Mouse (Mus musculus): ENCODE measurements around the gene Acox1.

Acox1 gene

DNA sequence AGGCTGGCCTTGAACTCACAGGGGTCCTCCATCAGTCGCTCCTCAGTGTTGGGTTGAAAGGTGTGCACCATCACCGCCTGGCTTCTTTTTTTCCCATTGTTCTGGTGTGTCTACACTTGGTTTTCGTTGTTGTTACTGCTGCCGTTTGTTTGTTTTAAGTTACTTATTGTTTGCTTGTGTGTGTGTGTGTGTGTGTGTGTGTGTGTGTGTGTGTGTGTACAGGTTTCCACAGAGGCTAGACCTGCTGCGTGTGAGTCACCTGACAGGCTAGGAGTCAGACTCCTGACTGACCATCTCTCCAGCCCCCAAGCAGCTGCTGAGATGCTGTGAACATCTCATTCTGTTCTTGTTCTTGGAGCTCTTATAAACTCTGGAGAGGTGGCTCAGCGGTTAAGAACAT, 14.0 kb upstream of the Acox1 start:
- no peak for DNase-seq (ENCODE audit: low spot score)

DNA sequence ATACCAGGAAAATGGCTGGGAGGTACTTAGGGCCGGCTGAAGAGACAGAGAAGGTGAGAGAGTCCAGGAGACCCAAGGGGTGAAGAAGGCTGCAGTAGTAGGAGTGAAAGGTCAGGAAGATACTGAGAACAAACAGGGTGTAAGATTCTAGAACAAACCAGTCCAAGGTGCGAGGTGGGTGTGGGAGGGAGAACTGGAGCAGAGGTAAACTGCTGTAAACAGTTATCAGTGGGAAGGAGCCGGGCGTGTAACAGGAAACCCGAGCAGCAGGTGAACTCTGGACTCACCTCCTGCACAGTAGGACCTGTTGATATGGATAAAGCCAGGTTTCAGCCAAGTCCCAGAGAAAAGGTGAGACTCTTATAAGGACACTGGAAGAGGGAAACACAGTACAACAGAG, 11.9 kb upstream of the Acox1 start:
- DNase-seq (ENCODE audit: low spot score) = no peak

DNA sequence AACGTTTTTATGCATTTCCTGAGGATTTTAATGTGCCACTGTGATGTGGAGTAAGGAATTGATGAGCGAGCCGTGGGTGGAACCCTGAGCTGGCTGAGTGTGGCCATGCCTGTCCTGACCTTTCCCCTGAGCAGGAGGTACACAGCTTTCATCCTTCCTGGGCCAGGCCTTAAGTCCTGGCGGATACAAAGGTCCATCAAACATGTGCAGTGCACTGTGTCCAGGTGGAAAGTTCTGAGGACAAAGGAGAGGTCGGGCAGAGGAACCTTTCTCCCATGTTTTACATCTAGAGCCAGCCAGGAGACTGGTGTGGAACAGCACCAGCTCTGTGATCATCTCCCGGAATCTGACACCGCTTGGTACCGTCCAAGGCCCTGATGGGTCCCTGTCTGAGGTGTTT, 10.4 kb upstream of the Acox1 start:
- no peak for DNase-seq (ENCODE audit: low spot score)

DNA sequence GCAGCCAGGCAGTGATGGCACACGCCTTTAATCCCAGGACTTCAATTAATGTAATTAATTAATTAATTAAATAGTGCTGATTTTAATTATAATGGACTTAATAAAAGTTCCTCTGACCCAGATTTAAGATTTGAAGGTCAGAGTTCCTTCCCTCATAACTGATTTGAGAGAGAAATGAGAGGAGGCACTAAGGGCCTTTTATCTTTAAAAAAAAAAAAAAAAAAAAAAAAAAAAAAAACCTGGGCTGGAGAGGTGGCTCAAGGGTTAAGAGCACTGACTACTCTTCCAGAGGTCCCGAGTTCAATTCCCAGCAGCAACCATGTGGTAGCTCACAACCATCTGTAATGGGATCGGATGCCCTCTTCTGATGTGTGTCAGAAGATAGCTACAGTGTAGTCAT, 9.8 kb upstream of the Acox1 start:
- DNase-seq (ENCODE audit: low spot score) = no peak

DNA sequence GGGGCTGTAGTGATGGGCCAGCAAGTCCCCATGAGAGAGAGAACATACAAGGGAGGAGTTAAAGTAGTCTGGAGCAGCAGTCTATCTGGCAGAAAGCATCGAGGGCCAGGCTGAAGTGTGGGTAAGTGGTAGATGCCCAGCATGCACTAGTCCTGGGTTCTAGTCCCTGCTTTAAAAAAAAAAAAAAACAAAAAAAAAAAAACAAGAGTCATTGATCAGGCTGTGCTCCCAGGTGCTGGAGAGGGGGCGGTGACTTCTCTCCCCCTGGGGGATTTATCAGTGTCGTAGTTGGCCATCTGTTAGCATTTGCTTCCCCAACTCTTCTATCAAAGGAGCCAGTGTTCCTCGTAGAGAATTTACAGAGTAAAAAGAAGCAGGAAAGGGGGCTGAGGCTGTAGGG, 7.8 kb upstream of the Acox1 start:
- DNase-seq (ENCODE audit: low spot score) = no peak

DNA sequence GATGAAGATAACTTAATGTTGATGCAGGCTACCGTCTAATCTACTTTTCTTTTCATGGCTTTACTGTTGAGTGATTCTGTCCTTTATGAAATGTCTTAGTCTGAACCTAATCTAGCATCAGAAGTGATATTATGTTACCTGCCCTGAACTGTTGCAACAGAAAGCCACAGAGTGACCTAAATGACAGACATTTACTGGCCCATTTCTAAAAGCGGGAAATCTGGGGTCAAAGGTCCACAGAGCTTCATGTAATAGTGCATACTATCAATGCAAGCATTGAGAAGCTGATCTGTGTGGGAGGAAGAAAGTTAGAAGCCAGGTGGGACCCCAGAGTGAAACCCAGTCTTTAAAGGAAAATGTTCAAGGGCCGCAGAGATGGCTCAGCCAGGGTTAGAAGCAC, 4.3 kb upstream of the Acox1 start:
- DNase-seq (ENCODE audit: low spot score) = no peak

DNA sequence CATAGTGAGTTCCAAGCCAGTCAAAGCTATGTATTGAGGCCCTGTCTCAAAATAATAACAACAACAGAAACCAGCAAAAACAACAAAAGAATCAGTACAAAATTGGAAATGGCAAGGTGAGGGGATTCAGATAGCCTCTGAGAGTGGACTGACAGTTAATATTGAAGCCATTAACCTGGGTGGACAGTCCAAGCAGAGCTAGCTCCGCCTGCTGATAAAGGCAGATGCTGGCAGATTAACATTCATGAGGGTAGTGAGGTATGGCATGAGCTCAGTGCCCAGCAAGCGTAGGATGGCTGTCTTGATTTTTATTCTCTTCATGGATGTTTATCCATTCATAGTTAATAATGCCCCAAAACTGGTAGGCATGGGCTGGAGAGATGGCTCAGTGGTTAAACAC, 2.3 kb upstream of the Acox1 start:
- no peak for DNase-seq (ENCODE audit: low spot score)

DNA sequence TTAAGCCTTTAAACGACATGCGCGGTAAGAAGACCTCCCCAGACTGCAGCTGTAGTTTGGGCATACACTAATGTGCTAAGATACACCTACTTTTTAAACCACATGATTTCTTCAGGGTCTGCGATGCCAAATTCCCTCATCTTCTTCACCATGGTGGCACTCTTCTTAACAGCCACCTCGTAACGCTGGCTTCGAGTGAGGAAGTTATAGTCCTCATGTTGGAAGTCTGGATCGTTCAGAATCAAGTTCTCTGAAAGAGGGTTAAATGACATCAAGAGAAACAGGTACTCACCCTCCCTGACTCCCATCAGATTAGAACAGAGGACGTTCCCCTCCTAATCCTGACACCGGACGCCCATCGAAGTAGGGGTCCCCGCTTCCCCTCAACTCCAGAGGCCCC, 713 bp downstream of the Acox1 start:
- no peak for DNase-seq (ENCODE audit: low spot score)

DNA sequence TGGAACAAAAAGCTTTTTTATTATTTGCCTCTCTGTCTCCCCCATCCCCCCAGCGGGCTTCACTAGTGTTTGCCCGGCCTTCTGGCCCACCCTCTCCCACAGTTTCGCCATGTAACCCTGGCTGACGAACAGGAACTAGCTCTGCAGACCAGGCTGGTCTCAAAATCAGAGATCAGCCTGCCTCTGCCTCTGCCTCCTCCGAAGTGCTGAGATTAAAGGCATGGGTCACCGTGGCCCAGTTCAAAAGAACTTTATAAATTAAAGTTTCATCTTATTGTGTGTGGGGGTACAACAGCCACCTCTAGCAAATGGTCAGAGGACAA, 1.3 kb downstream of the Acox1 start:
- DNase-seq (ENCODE audit: low spot score) = no peak

DNA sequence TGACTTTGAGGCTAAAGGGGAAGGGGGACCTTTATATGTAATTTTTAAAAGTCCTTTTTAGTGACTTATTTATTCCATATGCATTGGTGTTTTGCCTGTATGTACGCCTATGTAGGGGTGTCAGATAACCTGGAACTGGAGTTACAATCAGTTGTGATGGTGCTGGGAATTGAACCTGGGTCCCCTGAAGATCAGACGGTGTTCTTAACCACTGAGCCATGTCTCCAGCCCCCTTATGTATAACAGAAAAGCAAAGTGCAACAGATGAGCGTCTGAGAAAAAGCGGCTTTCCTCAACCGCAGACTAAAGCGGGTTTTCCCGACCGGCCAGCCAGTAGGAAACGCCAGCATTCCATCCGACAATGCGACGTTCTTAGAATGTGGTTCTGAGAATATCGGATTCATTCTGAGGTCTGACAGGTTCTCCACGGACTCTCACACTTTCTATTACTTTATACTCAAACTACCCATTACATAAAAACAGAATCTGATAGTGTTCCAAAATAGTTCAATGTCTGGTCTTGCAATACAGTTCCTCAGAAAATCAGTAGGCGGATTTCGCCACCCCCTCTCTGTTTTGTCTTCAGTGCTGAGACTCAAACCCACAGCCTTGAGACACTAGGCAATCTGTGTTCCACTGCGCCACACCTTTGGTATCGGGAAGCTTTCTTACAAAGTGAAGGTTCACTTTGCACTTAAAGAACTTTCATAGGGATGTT, 1.8 kb downstream of the Acox1 start:
- no peak for DNase-seq (ENCODE audit: low spot score)

DNA sequence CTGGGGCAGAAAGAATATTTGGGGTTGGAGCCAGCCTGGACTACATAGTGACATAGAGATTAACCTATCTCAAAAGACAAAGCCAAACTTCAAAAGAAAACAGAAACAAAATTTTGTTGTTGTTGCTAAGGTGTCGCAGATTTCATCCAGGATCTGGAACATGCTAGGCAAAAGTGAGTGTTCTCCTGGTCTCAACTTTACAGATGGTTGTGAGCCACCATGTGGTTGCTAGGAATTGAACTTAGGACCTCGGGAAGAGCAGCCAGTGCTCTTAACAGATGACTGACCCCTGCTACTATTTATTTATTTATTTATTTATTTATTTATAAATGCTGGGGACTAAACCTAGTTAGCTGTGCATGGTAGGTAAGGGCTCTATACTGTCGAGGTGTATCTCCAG, 2.5 kb downstream of the Acox1 start:
- DNase-seq (ENCODE audit: low spot score) = no peak

DNA sequence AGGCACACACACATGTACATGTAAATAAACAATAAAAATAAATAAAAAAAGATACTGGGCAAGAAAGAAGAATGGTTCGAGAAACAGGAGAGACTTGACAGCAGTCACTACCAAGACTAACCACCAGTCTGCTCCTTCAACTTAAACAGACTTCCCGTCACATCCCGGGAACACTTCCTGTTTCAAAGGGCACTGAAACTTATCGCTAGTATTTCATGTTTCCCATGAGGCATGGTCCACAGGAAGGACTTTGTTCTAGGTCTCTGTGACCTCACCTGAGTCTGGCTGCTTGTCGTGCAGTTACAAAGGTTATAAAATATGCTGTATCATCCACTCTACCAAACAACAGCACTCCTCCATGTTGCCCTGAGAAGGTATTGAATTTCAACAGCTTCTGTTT, 3.6 kb downstream of the Acox1 start:
- no peak for DNase-seq (ENCODE audit: low spot score)

DNA sequence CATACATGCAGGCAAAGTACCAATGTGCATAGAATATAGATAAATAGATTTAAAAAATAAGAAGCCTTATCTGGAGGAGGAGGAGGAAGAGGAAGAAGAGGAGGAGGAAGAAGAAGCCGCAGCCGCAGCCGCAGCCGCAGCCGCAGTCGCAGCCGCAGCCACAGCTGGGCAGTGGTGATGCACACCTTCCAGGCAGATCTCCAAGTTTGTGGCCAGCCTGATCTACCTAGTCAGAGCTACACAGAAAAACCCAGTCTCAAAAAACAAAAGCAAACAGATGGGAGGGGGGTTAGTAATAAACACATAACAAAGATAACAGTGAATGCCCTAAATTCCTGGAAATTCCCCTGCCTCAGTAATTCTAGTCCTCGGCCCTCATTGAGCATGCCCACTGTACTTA, 4.2 kb downstream of the Acox1 start:
- no peak for DNase-seq (ENCODE audit: low spot score)

DNA sequence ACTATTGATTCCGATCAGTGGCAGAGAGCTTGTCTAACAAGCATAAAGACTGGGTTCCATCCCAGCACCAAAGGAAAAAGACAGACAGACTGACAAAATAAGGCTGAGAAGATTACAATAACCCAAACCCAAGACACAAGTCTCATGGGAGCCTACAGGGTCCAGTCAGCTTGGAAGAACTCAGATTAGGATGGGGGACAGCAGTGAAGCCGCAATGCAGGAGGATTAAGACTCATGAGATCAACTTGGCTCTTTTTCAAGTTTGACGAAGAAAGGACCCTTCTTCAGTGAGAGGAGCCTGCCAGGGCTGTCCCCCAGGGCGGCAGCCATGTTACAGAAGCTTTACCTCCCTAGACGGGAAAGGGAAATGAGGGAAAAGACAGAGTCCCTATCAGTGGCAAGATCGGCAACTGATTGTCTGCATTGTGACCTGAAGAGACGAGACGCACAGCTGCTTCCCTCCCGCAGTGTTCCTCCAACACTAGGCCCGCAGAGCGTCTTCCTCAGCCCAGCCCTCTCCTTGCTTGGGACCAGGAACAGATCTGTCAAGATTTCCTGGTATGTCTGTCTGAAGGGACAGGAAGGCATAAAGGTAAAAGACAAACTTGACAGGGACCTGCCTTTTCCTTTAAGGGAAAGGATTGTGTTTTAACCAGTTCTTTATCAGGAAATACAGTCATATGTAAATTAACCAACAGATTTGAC, 11.5 kb downstream of the Acox1 start:
- DNase-seq (ENCODE audit: low spot score) = no peak

DNA sequence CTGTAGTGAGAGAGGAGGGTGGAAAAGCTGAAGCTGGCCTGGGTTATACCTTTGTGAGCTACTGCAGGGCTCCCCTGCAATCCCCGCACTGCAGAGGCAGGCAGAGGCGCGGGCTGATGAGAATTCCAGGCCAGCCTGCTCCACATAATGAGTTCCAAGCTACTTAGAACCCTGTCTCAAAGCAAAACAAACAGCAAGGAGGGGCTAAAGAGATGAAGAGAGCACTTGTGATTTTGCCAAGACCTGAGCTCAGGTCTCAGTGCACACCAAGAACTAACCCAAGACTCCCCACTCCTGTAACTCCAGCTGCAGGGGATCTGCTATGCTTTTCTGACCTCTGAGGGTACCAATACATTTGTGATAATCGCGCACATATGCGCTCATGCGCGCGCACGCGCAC, 12.5 kb downstream of the Acox1 start:
- no peak for DNase-seq (ENCODE audit: low spot score)

DNA sequence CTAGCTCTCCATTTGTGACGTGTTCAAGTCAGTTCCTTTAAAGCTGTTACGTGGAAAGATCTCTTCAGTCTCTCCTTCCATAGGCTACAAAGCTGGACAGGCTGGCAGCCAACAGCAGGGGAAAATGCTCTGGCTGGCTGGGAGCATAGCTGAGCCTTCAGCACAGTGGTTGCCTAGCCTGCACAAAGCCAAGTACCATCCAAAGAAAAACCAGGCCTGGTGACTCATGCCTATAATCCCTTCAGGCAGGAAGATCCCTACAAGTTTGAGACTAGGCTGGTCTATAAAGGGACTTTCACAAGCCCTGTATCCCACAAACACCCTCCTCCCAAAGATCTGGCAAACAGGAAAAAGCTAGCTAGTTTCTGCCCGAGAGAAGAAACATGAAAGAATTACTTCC, 13.0 kb downstream of the Acox1 start:
- DNase-seq (ENCODE audit: low spot score) = no peak

DNA sequence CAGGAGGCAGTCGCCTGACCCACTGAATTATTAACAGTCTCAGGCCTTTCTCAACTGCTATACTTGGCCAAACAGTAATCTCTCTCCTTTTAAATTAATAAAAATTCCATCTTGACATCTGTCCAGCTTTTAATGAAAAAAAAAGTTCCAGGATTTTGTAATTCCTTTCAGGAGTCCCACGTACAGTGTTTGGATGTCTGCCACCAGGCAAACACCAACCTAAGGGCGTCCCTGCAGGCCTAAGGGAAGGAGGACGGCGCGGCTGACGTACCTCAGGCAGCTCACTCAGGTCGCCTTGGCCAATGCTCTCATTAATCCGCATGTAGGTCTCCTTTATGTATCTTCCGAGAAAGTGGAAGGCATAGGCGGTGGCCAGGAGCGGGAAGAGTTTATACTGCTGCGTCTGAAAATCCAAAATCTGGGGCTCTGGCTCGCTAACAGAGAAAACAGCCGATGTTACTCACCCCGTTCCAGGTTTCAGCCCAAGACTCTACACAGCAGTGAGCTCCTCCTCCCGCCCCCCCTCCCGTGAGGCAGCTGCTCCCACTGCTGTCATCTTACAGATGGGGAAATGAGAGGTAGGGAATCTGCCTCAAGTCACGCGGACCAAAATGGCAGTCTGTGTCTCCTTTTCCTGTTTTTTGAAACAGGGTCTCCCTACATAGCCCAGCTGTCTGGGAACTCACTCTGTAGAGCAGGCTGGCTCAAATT, 20.3 kb downstream of the Acox1 start:
- no peak for DNase-seq (ENCODE audit: low spot score)

DNA sequence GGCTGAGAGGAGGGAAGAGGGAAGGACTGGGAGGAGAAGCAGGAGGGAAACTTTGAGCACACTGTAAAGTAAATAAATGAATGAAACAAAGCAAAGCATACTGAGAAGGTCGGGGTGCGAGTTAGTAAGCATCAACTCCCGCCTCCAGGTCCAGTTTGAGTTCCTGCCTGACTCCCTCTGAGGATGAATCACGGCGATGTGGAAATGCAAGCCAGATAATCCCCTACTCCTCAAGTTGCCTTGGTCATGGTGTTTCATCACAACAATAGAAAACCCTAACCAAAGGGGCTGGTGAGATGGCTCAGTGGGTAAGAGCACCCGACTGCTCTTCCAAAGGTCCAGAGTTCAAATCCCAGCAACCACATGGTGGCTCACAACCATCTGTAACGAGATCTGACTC, 22.8 kb downstream of the Acox1 start:
- DNase-seq (ENCODE audit: low spot score) = no peak

DNA sequence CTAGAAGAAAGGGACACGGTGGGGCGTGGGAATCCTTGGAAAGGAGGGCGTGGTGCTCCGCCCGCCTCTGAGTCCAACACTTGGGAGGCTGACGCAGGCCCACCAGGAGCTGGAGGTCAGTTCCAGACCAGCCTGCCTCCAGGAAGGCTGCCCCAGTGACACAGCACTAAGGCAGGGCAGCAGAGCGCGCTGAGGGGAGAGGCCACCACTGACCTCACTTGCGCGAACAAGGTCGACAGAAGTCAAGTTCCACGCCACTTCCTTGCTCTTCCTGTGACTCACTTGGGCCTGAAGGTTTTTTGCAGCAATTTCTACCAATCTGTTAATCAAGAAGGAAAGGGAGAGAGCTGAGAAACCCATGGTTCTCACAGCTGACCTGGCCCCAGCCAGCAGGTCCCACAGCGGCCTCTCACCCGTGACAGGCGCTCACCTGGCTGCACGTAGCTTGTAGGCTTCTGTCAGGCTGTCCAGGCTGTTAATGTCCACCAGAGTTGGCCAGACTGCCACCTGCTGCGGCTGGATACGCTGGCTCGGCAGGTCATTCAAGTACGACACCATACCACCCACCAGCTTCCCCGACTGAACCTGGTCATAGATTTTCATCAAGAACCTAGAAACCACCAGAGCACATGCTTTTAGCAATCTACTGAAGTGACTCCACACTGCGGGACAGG, 23.9 kb downstream of the Acox1 start:
- DNase-seq (ENCODE audit: low spot score) = peak; percentile 24

DNA sequence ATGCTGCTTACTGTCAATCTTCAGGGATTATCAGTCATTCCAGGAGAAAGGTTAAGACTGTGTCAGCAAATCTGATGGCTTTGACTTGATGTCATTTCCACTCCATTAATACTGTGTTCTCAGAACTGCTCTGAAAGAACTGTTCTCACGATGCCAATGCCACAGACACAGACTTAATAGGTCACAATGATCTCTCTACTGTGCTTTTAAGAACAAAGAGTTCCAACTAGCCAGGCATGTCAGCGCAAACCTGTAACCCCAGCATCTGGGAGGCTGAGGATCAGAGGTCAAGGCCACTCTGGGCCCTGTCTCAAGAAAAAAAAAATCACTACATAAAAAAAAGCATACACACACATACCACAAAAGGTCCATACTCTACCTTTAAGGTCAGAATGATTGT, 26.9 kb downstream of the Acox1 start:
- DNase-seq (ENCODE audit: low spot score) = no peak

DNA sequence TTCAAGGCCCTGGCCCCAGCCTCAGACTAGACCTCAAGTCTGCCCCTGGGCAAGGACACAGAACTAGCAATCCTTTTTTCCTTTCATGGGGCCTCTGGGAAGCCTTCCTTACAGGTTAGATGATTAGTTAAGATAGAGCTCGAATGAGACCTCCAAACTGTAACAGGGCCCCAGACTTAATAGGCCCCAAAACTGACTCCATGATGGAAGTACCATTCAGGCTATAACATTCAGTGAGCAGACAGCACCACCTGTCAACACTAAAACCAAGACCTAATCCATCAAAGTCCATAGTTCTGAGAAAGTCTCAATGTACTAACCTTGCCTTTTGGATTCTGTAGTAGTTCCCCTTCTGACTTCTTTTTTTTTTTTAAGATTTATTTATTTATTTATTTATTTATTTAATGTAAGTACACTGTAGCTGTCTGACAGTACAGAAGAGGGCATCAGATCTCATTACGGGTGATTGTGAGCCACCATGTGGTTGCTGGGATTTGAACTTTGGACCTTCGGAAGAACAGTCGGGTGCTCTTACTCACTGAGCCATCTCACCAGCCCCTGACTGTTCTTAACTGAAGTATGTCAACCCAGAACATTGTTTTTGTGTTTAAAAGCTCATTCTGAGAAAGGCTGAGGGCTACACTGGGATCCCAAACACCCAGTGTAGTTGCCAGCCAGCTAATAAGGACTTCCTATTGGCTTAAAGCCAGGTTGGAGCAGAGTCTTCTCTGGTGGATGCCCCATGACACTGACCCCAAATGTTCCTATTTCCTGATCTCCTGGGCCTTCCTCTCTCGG, 28.6 kb downstream of the Acox1 start:
- no peak for DNase-seq (ENCODE audit: low spot score)

DNA sequence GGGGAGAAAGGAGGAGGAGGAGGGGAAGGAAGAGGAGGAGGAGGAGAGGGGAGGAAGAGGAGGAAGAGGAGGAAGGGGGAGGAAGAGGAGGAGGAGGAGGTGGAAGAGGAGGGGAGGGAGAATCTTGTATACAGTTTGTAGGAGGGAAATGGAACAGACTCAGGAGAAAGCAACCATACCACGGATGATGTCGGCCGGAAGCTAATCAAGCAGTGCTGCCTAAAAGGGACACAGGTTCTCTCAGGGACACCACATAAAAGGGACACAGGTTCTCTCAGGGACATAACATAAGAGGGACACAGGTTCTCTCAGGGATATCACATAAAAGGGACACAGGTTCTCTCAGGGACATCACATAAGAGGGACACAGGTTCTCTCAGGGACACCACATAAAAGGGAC, 29.6 kb downstream of the Acox1 start:
- no peak for DNase-seq (ENCODE audit: low spot score)

Data from urinary bladder, postnatal 14 days (tissue).